Mouse (Mus musculus) olfactory bulb, adult 2 months (tissue): ENCODE data around the gene Msln.

Experiments
- CTCF ChIP-seq: fragments of 200-500 bp; IDR thresholded peaks from 2 replicates; pipeline ENCODE4 v1.5.1; 2012; ENCODE audit warnings: low read depth, mild to moderate bottlenecking, low read length, moderate library complexity; ENCODE audit not compliant: insufficient read depth
- POLR2A ChIP-seq: fragments of 200-500 bp; IDR thresholded peaks from 2 replicates; pipeline ENCODE4 v1.6.1; 2012; ENCODE audit warnings: mild to moderate bottlenecking, low read depth, low read length, moderate library complexity; ENCODE audit not compliant: insufficient read depth

DNA sequence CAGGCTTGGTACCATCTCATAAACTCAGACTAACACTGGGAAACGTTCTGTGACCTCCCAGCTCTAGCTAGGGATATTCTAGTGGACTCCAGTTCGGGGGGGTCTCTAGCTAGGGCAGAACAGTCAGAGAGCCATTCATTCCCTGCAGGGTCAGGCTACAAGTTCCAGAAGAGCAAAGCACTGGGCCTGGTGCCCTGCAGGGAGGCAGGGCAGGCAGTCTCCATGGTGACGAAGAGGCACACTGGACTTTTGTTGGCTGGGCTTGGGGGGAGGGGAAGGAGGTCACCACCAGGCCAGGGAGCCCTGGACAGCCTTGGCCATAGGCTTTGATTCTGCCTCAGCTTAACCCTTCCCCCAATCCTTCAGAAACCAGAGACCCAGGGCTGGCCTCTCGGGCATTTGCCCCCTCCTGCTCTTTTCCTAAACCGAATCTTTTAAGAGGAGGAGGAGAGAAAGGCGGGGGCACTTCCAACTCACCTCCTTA is 41.5 kb upstream of the Msln start, which contains the start of gene AC134908.4:
- TF ChIP-seq POLR2A (no peak), CTCF (no peak)
